Mouse (Mus musculus) liver, embryonic 13.5 days (tissue): Measurements from ENCODE around the gene Kdm5a. TPM values are rescaled to one million over a fixed set of nuclear protein-coding genes. Genes with fewer than 3 reads are reported as not detected.

Source experiments
- ATAC-seq: fragments of 200-750 bp; cut with Nextera tagmentation; 2 replicates; pipeline ENCODE4 v1.8.0; 2017; ENCODE audit warnings: low read depth, mild to moderate bottlenecking, moderate number of reproducible peaks, moderate library complexity
- DNase-seq: peaks from one replicate; pipeline ENCODE4 v3.0.0; 2022
- H3K27ac ChIP-seq: fragments of 300-500 bp; sonication (generic); 2 replicates; pipeline ENCODE4 v1.5.1; 2015; ENCODE audit warnings: moderate library complexity, mild to moderate bottlenecking, inconsistent platforms
- H3K27me3 ChIP-seq: fragments of 300-500 bp; sonication (generic); 2 replicates; pipeline ENCODE4 v1.6.1; 2015; ENCODE audit warnings: mild to moderate bottlenecking, inconsistent platforms
- H3K36me3 ChIP-seq: fragments of 300-500 bp; sonication (generic); 2 replicates; pipeline ENCODE4 v1.6.1; 2015; ENCODE audit warnings: mild to moderate bottlenecking, inconsistent platforms
- H3K4me1 ChIP-seq: fragments of 300-500 bp; sonication (generic); replicated peaks from 2 replicates; pipeline ENCODE4 v1.6.1; 2015; ENCODE audit warnings: inconsistent platforms
- H3K4me2 ChIP-seq: fragments of 300-500 bp; sonication (generic); 2 replicates; pipeline ENCODE4 v1.6.1; 2015; ENCODE audit warnings: inconsistent platforms, mild to moderate bottlenecking, moderate library complexity
- H3K4me3 ChIP-seq: fragments of 300-500 bp; sonication (generic); replicated peaks from 2 replicates; pipeline ENCODE4 v1.5.1; 2015; ENCODE audit warnings: mild to moderate bottlenecking, inconsistent platforms
- H3K9ac ChIP-seq: fragments of 300-500 bp; sonication (generic); 2 replicates; pipeline ENCODE4 v1.6.1; 2015; ENCODE audit warnings: mild to moderate bottlenecking, inconsistent platforms
- H3K9me3 ChIP-seq: fragments of 300-500 bp; sonication (generic); replicated peaks from 2 replicates; pipeline ENCODE4 v1.6.1; 2016; ENCODE audit warnings: inconsistent platforms
- WGBS: fragments of 180-500 bp; shearing (Covaris S2); methylation state at CpG from one replicate; pipeline ENCODE4 v1.1.7; 2015; ENCODE audit not compliant: insufficient replicate concordance; 5-methylcytosine and 5-hydroxymethylcytosine counted together
- polyA plus RNA-seq: library from polyadenylated mRNA; unstranded; fragments of >200 nt; fragmentation: Nextera tagmentation; extraction: Ambion mirVana; gene quantifications from 2 replicates; pipeline ENCODE4 v1.2.1, GENCODE M21; 2015

The Kdm5a gene
- polyA plus RNA-seq, 1 experiment from 2014 or later = 21.8 TPM

DNA sequence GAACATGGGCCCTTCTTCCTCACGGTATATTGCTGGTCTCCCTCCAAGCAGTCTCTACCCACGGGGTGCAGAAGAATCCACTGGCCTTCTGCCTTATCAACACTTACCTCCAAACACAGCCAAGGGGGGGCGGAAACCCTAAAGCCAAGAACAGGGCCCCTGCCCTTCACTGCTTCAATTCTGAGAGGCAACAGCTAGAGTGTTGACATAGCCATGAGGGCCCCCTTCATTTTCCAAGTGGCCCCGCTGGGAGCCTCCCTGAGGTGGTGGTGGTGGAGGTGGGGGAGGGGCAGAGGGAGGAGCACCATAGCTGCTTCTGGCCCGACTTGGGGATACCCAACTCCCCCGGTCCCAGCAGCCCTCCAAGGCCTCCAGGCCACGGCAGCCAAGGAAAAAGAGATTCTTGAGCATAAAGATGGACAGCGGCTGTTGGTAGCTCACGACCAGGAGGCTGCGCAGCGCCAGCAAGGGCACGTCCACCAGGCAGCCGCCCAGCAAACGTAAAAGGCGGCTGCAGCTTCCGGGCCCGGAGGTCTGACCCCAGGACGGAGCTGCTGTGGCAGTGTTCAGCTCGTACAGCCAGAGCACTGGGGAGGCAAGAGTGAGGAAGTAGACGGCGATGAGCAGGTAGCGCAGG, 128.1 kb downstream of the Kdm5a start:
- Histone ChIP-seq H3K4me3 (peak overlapping the region; percentile 59), H3K9me3 (no peaks in the 10 kb centered on the region), H3K36me3 (no peaks in the 10 kb centered on the region), H3K9ac (no peak overlapping the region), H3K27me3 (peaks cover 75% of the 10 kb centered on the region), H3K27ac (no peak overlapping the region), H3K4me2 (peak overlapping the region; percentile 80), H3K4me1 (peaks cover 24% of the 10 kb centered on the region)
- no peak for ATAC-seq
- WGBS = 15% methylated on average over 22 of the region's 22 CpGs
- no peak for DNase-seq

DNA sequence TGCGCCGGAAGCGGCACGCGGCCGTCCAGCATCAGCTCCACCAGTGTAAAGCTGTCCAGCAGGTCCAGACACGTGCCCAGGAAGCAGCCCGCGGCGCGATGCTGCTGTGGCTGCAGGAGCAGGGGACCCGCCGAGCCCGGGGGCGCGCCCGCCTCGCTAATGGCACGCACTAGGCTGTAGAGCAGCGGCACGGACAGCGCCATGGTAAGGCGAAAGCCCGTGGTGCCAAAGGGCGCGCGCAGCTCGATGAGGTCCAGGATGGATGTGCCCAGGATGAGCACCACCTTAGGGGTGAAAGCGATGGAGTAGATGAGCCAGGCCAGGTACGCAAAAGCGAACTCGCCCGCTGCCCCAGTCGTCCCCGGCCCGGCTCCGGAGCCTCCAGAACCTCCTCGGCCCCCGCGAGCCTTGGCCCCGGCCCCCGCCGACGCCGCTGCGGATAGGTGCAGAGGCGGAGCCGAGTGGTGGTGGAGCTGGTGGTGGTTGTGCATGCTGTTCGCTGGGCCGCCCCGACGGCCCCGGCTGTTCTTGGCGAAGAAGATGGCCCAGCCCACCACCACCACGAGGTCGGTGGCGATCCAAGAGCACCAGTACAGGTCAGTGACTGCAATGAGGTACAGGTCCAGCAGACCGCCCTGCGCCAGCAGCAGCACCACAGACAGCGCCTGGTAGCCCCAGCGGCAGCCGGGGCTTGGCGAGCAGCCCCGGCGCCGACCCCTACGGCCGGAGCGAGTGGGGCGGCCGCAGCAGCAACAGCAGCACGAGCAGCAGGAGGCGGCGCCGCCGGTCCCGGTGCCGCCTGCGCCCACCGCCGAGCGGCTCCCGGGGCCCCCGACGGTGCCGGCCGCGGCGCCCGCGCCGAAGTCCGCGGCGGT, 128.8 kb downstream of the Kdm5a start:
- DNase-seq (no peak), ATAC-seq (0 out of 2 replicates have a peak, but pooled peaks have one; percentile 11)
- no peak overlapping the region for H3K27ac ChIP-seq
- peaks cover 24% of the 10 kb centered on the region for H3K4me1 ChIP-seq
- no peaks in the 10 kb centered on the region for H3K36me3 ChIP-seq
- WGBS = 1% methylated on average over 86 of the region's 95 CpGs
- peak overlapping the region; percentile 59 for H3K4me3 ChIP-seq
- peak overlapping the region; percentile 80 for H3K4me2 ChIP-seq
- H3K9me3 ChIP-seq = no peaks in the 10 kb centered on the region
- peak overlapping the region; percentile 33; the same call in 1 of the 2 replicates for H3K9ac ChIP-seq
- H3K27me3 ChIP-seq = peaks cover 76% of the 10 kb centered on the region

DNA sequence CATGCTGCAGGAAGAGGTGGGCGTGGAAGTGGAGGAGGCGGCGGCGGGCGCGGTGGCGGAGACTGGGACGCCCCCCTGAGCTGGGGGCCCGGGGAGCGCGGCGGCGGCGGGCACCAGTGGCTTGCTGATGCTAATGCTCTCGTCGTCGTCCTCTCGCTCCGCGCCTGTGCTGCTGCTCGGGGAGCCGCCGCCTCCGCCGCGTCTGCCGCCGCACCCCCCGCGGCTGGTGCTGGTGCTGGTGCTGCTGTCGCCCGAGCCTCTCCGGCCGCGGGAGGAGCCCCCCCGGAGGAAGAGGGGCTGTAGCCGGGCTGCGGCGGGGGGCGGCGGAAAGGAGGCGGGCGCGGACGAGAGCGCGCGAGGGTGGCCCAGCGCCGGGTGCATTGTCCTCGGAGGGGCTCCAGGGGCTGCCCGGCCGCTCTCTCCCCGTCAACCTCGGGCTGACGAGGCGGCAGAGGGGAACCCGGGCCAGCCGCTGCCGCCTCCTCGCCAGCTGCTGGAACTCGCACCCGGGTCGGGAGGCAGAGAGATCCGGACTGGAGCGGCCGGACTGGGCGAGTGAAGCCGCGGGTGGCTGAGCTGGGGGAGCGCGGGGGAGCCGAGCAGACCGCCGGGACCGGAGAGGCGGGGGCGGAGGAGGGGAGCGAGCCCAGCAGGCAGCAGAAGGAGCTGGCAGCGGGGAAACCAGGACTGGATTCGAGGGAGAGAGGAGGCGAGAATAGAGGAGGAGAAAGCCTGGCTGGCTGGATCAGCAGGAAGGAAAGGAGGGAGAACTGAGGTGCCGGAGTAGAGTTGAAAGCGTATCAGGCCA, 129.7 kb downstream of the Kdm5a start, which contains the start of gene Tmem121b:
Gene Tmem121b, minus strand, starts transcription at position 434 of the 808 bp plus-strand sequence.
- DNase-seq (no peak), ATAC-seq (no peak)
- Histone ChIP-seq H3K27ac (no peak within 1 kb of the TSS), H3K36me3 (no peaks in the 10 kb centered on the region), H3K27me3 (peaks cover 80% of the 10 kb centered on the region), H3K4me3 (peak within 1 kb of the TSS; percentile 59), H3K9ac (peak within 1 kb of the TSS; percentile 33), H3K4me1 (peaks cover 24% of the 10 kb centered on the region), H3K4me2 (peak within 1 kb of the TSS; percentile 80), H3K9me3 (no peaks in the 10 kb centered on the region)
- WGBS = under 1% methylated on average over 73 of the region's 84 CpGs

Other genes starting within 250 kb of the Kdm5a start
- gene D330020A13Rik, start 69.8 kb upstream of the Kdm5a start, polyA plus RNA-seq = not detected in 2 replicates
- 0.16 and 0.29 TPM in 2 replicates for gene B4galnt3, start 69.6 kb upstream of the Kdm5a start, polyA plus RNA-seq
- 17.2 and 21.0 TPM in 2 replicates for gene Ccdc77, start 250 bp downstream of the Kdm5a start, polyA plus RNA-seq
- gene Il17ra, start 99.1 kb downstream of the Kdm5a start, polyA plus RNA-seq = 9.3 and 10.8 TPM in 2 replicates
- gene Tmem121b, start 129.7 kb downstream of the Kdm5a start, polyA plus RNA-seq = not detected in 2 replicates
- gene Hdhd5, start 167.2 kb downstream of the Kdm5a start, polyA plus RNA-seq = 11.5 and 12.5 TPM in 2 replicates